ENCODE assay signal across 10 mouse cellular contexts in the genomic region with DNA sequence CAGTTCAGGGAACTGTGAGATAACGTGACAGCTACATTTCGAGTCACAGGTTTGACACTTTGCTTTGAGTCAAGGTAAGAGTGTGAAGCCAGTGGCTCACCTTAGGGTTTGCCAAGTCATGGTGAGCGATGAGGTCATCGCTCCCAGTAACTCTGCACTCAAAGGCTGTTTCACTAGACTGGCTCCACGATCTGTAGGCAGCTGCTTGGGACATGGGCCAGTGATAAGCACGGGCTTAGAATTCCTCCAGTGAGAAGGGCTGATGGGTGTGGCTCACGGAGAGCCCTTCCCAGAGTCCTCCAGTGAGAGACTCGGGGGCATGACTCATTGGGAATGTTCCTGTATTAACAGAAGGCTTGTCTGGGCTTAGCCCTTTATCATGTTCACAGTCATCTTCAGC. TPM values are rescaled to one million over a fixed set of nuclear protein-coding genes. Genes with fewer than 3 reads are reported as not detected.
DNase-seq lines count a peak whose midpoint lies in the region; ATAC-seq and TF ChIP-seq lines count a peak whose summit lies in the region.
"Had no signal": no experiment of that assay in that cellular context is flagged by ENCODE, and none has a peak within 500 bp of the region (broad histone marks: within the 10 kb centered on the region; RNA-seq: fewer than 3 reads in every experiment).

No protein-coding gene starts in this region.

- no peaks in the 10 kb centered on the region for H3K36me3 ChIP-seq in kidney, embryonic 16.5 days (ENCODE audit: insufficient read depth, low read length)
- no peaks in the 10 kb centered on the region for H3K36me3 ChIP-seq in kidney, adult 2 months (ENCODE audit: control insufficient read depth, insufficient read depth, low read length)
- no peaks in the 10 kb centered on the region for H3K36me3 ChIP-seq in liver, adult 2 months (ENCODE audit: control insufficient read depth, insufficient read depth, low read length)
- H3K36me3 ChIP-seq in forebrain, embryonic 11.5 days (ENCODE audit: control insufficient read depth, insufficient read depth, low read length) = no peaks in the 10 kb centered on the region

- no peak for TF ChIP-seq POLR2A in kidney, adult 2 months (IDR thresholded peaks at IDR 0.05; ENCODE audit: low read depth, low read length)
- TF ChIP-seq POLR2A in liver, adult 2 months (IDR thresholded peaks at IDR 0.05; ENCODE audit: extremely low read depth, insufficient read depth, low read length) = no peak

- no peaks in the 10 kb centered on the region for H3K79me2 ChIP-seq in liver, adult 2 months (ENCODE audit: control insufficient read depth, insufficient read depth, low read length)

- no peaks in the 10 kb centered on the region for H3K4me1 ChIP-seq in kidney, embryonic 16.5 days (ENCODE audit: insufficient read depth, low read length)
- H3K4me1 ChIP-seq in kidney, adult 2 months (ENCODE audit: control insufficient read depth, insufficient read depth, low read length) = no peaks in the 10 kb centered on the region
- peaks cover 2% of the 10 kb centered on the region; the same call in 1 of the 2 replicates for H3K4me1 ChIP-seq in liver, adult 2 months (ENCODE audit: control insufficient read depth, insufficient read depth, low read length)
- no peaks in the 10 kb centered on the region for H3K4me1 ChIP-seq in forebrain, embryonic 11.5 days (replicated peaks; ENCODE audit: control insufficient read depth, insufficient read depth, low read length)

- TF ChIP-seq CTCF in kidney, adult 2 months (conservative IDR thresholded peaks at IDR 0.05; ENCODE audit: insufficient read depth, insufficient read length, low read depth, low read length) = no peak
- no peak for TF ChIP-seq CTCF in liver, adult 2 months (IDR thresholded peaks at IDR 0.05; ENCODE audit: low read depth, low read length)

- no peak overlapping the region for H3K9ac ChIP-seq in kidney, embryonic 16.5 days (replicated peaks; ENCODE audit: low read length)
- H3K9ac ChIP-seq in liver, adult 2 months (ENCODE audit: low read depth, low read length) = no peak overlapping the region
- H3K9ac ChIP-seq in forebrain, embryonic 11.5 days (ENCODE audit: low read length) = no peak overlapping the region

- no peak overlapping the region for H3K4me2 ChIP-seq in kidney, embryonic 16.5 days (replicated peaks; ENCODE audit: low read depth, low read length)
- no peak overlapping the region for H3K4me2 ChIP-seq in forebrain, embryonic 11.5 days (ENCODE audit: low read depth, low read length, severe bottlenecking)

- no peak for DNase-seq in kidney, adult 2 months
- DNase-seq in heart, adult 18-20 months = peak; percentile 45 to 75
- DNase-seq in liver, adult 2 months (ENCODE audit: extremely low read depth, low read depth, low spot score) = peak; percentile 64
- peak; percentile 51 for DNase-seq in urinary bladder, postnatal 25 days (ENCODE audit: low spot score)
- DNase-seq in kidney, postnatal 4 days = no peak
- DNase-seq in right cerebral cortex, postnatal 10 days (ENCODE audit: low spot score in 2 of 2) = no peak
- no peak for DNase-seq in forebrain, embryonic 11.5 days (ENCODE audit: low spot score)
- DNase-seq: left cerebral cortex, postnatal 4 days had no signal

- no peaks in the 10 kb centered on the region for H3K27me3 ChIP-seq in kidney, embryonic 16.5 days (ENCODE audit: insufficient read depth, low read length)
- H3K27me3 ChIP-seq in kidney, adult 2 months (replicated peaks; ENCODE audit: control insufficient read depth, insufficient read depth, low read length) = no peaks in the 10 kb centered on the region
- H3K27me3 ChIP-seq in liver, adult 2 months (ENCODE audit: control insufficient read depth, insufficient read depth, low read length) = no peaks in the 10 kb centered on the region
- no peaks in the 10 kb centered on the region for H3K27me3 ChIP-seq in forebrain, embryonic 11.5 days (ENCODE audit: control insufficient read depth, insufficient read depth, low read length)
- H3K27me3 ChIP-seq: CH12.LX had no signal

- 79% methylated on average over 8 of the region's 8 CpGs for WGBS in kidney, embryonic 16.5 days
- 76% methylated on average over 8 of the region's 8 CpGs for WGBS in kidney, adult 2 months
- 65% methylated on average over 8 of the region's 8 CpGs for WGBS in liver, adult 2 months
- 95% methylated on average over 8 of the region's 8 CpGs for WGBS in forebrain, embryonic 11.5 days

- 0 out of 2 replicates have a peak, but pooled peaks have one; percentile 22 for ATAC-seq in kidney, embryonic 16.5 days (ENCODE audit: low FRiP score, low TSS enrichment)
- ATAC-seq in forebrain, embryonic 11.5 days (replicated peaks; ENCODE audit: low FRiP score) = no peak

- H3K27ac ChIP-seq in kidney, embryonic 16.5 days (ENCODE audit: low read length) = no peak overlapping the region
- H3K27ac ChIP-seq in kidney, adult 2 months (ENCODE audit: insufficient read depth, low read depth, low read length) = no peak overlapping the region
- no peak overlapping the region for H3K27ac ChIP-seq in liver, adult 2 months (replicated peaks; ENCODE audit: insufficient read depth, low read depth, low read length)
- no peak overlapping the region for H3K27ac ChIP-seq in forebrain, embryonic 11.5 days (ENCODE audit: low read depth, low read length)

- no peaks in the 10 kb centered on the region for H3K9me3 ChIP-seq in kidney, embryonic 16.5 days (ENCODE audit: low read length)
- H3K9me3 ChIP-seq in forebrain, embryonic 11.5 days (ENCODE audit: control insufficient read depth, low read length) = no peaks in the 10 kb centered on the region

- H3K4me3 ChIP-seq in kidney, embryonic 16.5 days (ENCODE audit: low read length) = no peak overlapping the region
- no peak overlapping the region for H3K4me3 ChIP-seq in kidney, adult 2 months (ENCODE audit: insufficient read depth, low read depth, low read length)
- H3K4me3 ChIP-seq in liver, adult 2 months (ENCODE audit: insufficient read depth, low read depth, low read length) = no peak overlapping the region
- H3K4me3 ChIP-seq in forebrain, embryonic 11.5 days (ENCODE audit: low read depth, low read length) = no peak overlapping the region

RNA-seq across cellular contexts. Expression of a gene that starts 16.7 kb away (rescaled TPM):
- polyA plus RNA-seq in kidney, embryonic 16.5 days (2015; fragmentation: Nextera tagmentation; extraction: Ambion mirVana) = 8.8 and 9.3 TPM in 2 replicates
- polyA plus RNA-seq in kidney, adult 2 months (2012; rRNA removed) = 3.6 and 3.9 TPM in 2 replicates
- total RNA-seq in heart, adult 18-20 months (2021) = not detected
- total RNA-seq in liver, adult 2 months (2014; rRNA removed) = 0.20 and 0.46 TPM in 2 replicates
- polyA plus RNA-seq in liver, adult 2 months (2012; rRNA removed) = 0.65 and 1.7 TPM in 2 replicates
- 48.7 and 50.3 TPM in 2 replicates for polyA plus RNA-seq in forebrain, embryonic 11.5 days (2014; fragmentation: Nextera tagmentation; extraction: Ambion mirVana)

RNA-seq across cellular contexts. Expression of a gene that starts 26.7 kb away (rescaled TPM):
- 0.86 and 0.96 TPM in 2 replicates for polyA plus RNA-seq in kidney, embryonic 16.5 days (2015; fragmentation: Nextera tagmentation; extraction: Ambion mirVana)
- 6.4 and 6.7 TPM in 2 replicates for polyA plus RNA-seq in kidney, adult 2 months (2012; rRNA removed)
- total RNA-seq in heart, adult 18-20 months (2021) = under 1 TPM; 0.12 to 0.33 TPM
- 0.18 and 0.40 TPM in 2 replicates for total RNA-seq in liver, adult 2 months (2014; rRNA removed)
- polyA plus RNA-seq in liver, adult 2 months (2012; rRNA removed) = 0.21 and 0.77 TPM in 2 replicates
- 1.1 and 1.3 TPM in 2 replicates for polyA plus RNA-seq in forebrain, embryonic 11.5 days (2014; fragmentation: Nextera tagmentation; extraction: Ambion mirVana)

RNA-seq across cellular contexts. Expression of a gene that starts 38.5 kb away (rescaled TPM):
- polyA plus RNA-seq in kidney, embryonic 16.5 days (2015; fragmentation: Nextera tagmentation; extraction: Ambion mirVana) = 0.94 and 0.99 TPM in 2 replicates
- 0.11 and 0.16 TPM in 2 replicates for polyA plus RNA-seq in kidney, adult 2 months (2012; rRNA removed)
- 1 to 10 TPM; 1.2 to 1.4 TPM for total RNA-seq in heart, adult 18-20 months (2021)
- under 0.01 TPM in 1 of 2 replicates, not detected in the other for total RNA-seq in liver, adult 2 months (2014; rRNA removed)
- 0.01 and 0.05 TPM in 2 replicates for polyA plus RNA-seq in liver, adult 2 months (2012; rRNA removed)
- polyA plus RNA-seq in forebrain, embryonic 11.5 days (2014; fragmentation: Nextera tagmentation; extraction: Ambion mirVana) = 0.20 and 0.35 TPM in 2 replicates

RNA-seq across cellular contexts. Expression of a gene that starts 40.5 kb away (rescaled TPM):
- polyA plus RNA-seq in kidney, embryonic 16.5 days (2015; fragmentation: Nextera tagmentation; extraction: Ambion mirVana) = 10.1 and 11.3 TPM in 2 replicates
- 15.8 and 15.9 TPM in 2 replicates for polyA plus RNA-seq in kidney, adult 2 months (2012; rRNA removed)
- 1 to 10 TPM; 4.2 to 7.4 TPM for total RNA-seq in heart, adult 18-20 months (2021)
- total RNA-seq in liver, adult 2 months (2014; rRNA removed) = 2.2 and 4.2 TPM in 2 replicates
- polyA plus RNA-seq in liver, adult 2 months (2012; rRNA removed) = 6.5 and 12.6 TPM in 2 replicates
- 9.9 and 11.0 TPM in 2 replicates for polyA plus RNA-seq in forebrain, embryonic 11.5 days (2014; fragmentation: Nextera tagmentation; extraction: Ambion mirVana)

RNA-seq across cellular contexts. Expression of a gene that starts 53.0 kb away (rescaled TPM):
- 3.8 and 3.9 TPM in 2 replicates for polyA plus RNA-seq in kidney, embryonic 16.5 days (2015; fragmentation: Nextera tagmentation; extraction: Ambion mirVana)
- 1.3 and 1.5 TPM in 2 replicates for polyA plus RNA-seq in kidney, adult 2 months (2012; rRNA removed)
- total RNA-seq in heart, adult 18-20 months (2021) = under 1 TPM in 1 of 2 experiments, not detected in 1; 0.25 TPM
- total RNA-seq in liver, adult 2 months (2014; rRNA removed) = not detected in 2 replicates
- 0.09 TPM in 1 of 2 replicates, not detected in the other for polyA plus RNA-seq in liver, adult 2 months (2012; rRNA removed)
- 5.2 and 6.0 TPM in 2 replicates for polyA plus RNA-seq in forebrain, embryonic 11.5 days (2014; fragmentation: Nextera tagmentation; extraction: Ambion mirVana)
- total RNA-seq: left cerebral cortex, postnatal 4 days had no signal

Comparison
In these comparisons a context has a peak if more than half of its experiments do, and no peak if none do; other contexts are left out.
1. DNase-seq: peak in heart, adult 18-20 months (2 of 2), liver, adult 2 months (single experiment) and urinary bladder, postnatal 25 days (single experiment); none in kidney, adult 2 months (single experiment), kidney, postnatal 4 days (0 of 2), right cerebral cortex, postnatal 10 days (0 of 2) and forebrain, embryonic 11.5 days (single experiment).